Mouse (Mus musculus) kidney, embryonic 14.5 days (tissue): ENCODE data around the gene Fam166b. TPM values are rescaled to one million over a fixed set of nuclear protein-coding genes. Genes with fewer than 3 reads are reported as not detected.

Source experiments
- ATAC-seq: fragments of 200-750 bp; cut with Nextera tagmentation; 2 replicates; pipeline ENCODE4 v1.8.0; 2017; ENCODE audit warnings: moderate number of reproducible peaks, mild to moderate bottlenecking, moderate TSS enrichment, moderate library complexity; ENCODE audit not compliant: low FRiP score, low TSS enrichment
- H3K27ac ChIP-seq: fragments of 300-500 bp; sonication (generic); 2 replicates; pipeline ENCODE4 v1.5.1; 2014; ENCODE audit warnings: low read depth, mild to moderate bottlenecking, low read length, moderate library complexity, mixed read lengths
- H3K27me3 ChIP-seq: fragments of 300-500 bp; sonication (generic); 2 replicates; pipeline ENCODE4 v1.6.1; 2014; ENCODE audit warnings: mild to moderate bottlenecking, low read length; ENCODE audit not compliant: control insufficient read depth, insufficient read depth
- H3K36me3 ChIP-seq: fragments of 300-500 bp; sonication (generic); 2 replicates; pipeline ENCODE4 v1.6.1; 2014; ENCODE audit warnings: low read length, mixed read lengths; ENCODE audit not compliant: control insufficient read depth, insufficient read depth
- H3K4me1 ChIP-seq: fragments of 300-500 bp; sonication (generic); 2 replicates; pipeline ENCODE4 v1.6.1; 2014; ENCODE audit warnings: low read length, mixed read lengths; ENCODE audit not compliant: control insufficient read depth, insufficient read depth
- H3K4me2 ChIP-seq: fragments of 300-500 bp; sonication (generic); replicated peaks from 2 replicates; pipeline ENCODE4 v1.6.1; 2014; ENCODE audit warnings: low read depth, mild to moderate bottlenecking, low read length
- H3K4me3 ChIP-seq: fragments of 300-500 bp; sonication (generic); 2 replicates; pipeline ENCODE4 v1.5.1; 2014; ENCODE audit warnings: mild to moderate bottlenecking, low read length
- H3K9ac ChIP-seq: fragments of 300-500 bp; sonication (generic); 2 replicates; pipeline ENCODE4 v1.6.1; 2014; ENCODE audit warnings: low read depth, mild to moderate bottlenecking, low read length, moderate library complexity
- H3K9me3 ChIP-seq: fragments of 300-500 bp; sonication (generic); 2 replicates; pipeline ENCODE4 v1.6.1; 2016; ENCODE audit warnings: low read length; ENCODE audit not compliant: control insufficient read depth
- WGBS: fragments of 180-500 bp; shearing (Covaris S2); extraction: QIAGEN DNeasy Blood & Tissue Kit; methylation state at CpG from one replicate; pipeline ENCODE4 v1.1.7; 2014; 5-methylcytosine and 5-hydroxymethylcytosine counted together
- polyA plus RNA-seq: library from polyadenylated mRNA; unstranded; fragments of >200 nt; fragmentation: Nextera tagmentation; extraction: Ambion mirVana; gene quantifications from 2 replicates; pipeline ENCODE4 v1.2.1, GENCODE M21; 2014

Gene Fam166b
- 0.24 and 0.38 TPM in 2 replicates for polyA plus RNA-seq

DNA sequence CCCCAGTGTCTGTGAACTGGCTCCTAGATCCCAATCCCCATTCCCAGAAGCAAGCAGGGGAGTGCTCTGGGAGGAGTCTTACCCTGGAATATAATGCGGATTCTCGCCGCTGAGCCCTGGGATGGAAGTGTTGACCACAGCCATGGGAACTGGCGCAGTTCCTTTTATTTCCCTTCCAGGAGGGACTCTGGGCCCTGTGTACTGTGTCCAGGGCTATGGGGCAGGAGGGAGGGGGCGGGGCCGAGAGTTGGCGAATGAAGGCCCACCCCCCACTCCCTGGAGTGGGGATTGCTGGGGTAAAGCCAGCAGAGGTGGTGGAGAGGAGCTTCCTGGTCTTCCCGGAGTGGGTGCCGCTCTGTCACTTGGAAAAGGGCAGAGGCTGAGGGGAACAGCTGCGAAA, at the start of gene Fam166b:
Gene Fam166b (minus strand): TSS at position 189 of the 400 bp plus-strand sequence.
- H3K27me3 ChIP-seq = peaks cover 38% of the 10 kb centered on the region
- no peak within 1 kb of the TSS for H3K4me3 ChIP-seq
- H3K9me3 ChIP-seq = no peaks in the 10 kb centered on the region
- peak; percentile 17; the same call in 1 of the 2 replicates for ATAC-seq
- peaks cover 26% of the 10 kb centered on the region for H3K36me3 ChIP-seq
- WGBS = 3% methylated on average over 10 of the region's 10 CpGs
- H3K27ac ChIP-seq = no peak within 1 kb of the TSS
- H3K4me1 ChIP-seq = peaks cover 16% of the 10 kb centered on the region; the same call in 1 of the 2 replicates
- no peak within 1 kb of the TSS for H3K9ac ChIP-seq
- H3K4me2 ChIP-seq = peak within 1 kb of the TSS; percentile 15; the same call in 1 of the 2 replicates

- Histone ChIP-seq H3K9me3 (no peaks in the 10 kb centered on the region), H3K4me1 (peaks cover 3% of the 10 kb centered on the region; the same call in 1 of the 2 replicates), H3K27ac (no peak overlapping the region), H3K27me3 (no peaks in the 10 kb centered on the region), H3K4me2 (peak overlapping the region; percentile 40), H3K36me3 (no peaks in the 10 kb centered on the region), H3K9ac (peak overlapping the region; percentile 40; the same call in 1 of the 2 replicates), H3K4me3 (peak overlapping the region; percentile 25)
- 51% methylated on average over 8 of the region's 8 CpGs for WGBS
- no peak for ATAC-seq
Measured at GRCm38 (mm10) chr4:43478534-43478858, 49.6 kb upstream of the Fam166b start.

DNA sequence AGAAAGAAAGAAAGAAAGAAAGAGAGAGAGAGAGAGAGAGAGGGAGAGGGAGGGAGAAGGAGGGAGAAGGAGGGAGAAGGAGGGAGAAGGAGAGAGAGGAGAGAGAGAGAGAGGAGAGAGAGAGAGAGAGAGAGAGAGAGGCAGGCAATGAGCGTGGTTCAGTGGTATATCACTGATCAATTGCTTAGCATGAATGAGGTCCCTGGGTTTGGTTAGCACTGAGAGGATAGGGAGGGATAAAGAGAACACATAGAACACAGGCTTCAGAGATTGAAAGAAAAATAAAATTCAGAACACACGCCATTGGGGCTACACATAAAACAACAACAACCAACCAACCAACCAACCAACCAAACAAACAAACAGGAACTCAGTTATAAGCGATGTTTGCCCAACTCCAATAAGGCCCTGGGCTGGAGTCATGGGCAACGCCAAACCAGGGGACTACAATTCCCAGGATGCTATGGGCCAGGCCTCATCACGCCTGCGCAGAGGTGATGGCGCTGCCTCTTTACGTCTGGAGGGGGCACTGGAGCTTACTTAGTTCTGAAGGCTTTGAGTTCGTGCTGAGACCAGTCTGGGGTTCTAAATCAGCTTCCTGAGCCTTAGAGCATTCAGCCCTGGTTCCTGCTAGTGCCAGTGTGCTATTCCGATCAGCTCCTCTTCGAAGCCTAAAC, 49.1 kb upstream of the Fam166b start:
- Histone ChIP-seq H3K27me3 (no peaks in the 10 kb centered on the region), H3K27ac (no peak overlapping the region), H3K4me3 (peak overlapping the region; percentile 25), H3K36me3 (no peaks in the 10 kb centered on the region), H3K9me3 (no peaks in the 10 kb centered on the region), H3K4me2 (peak overlapping the region; percentile 40), H3K4me1 (peaks cover 3% of the 10 kb centered on the region; the same call in 1 of the 2 replicates), H3K9ac (peak overlapping the region; percentile 40; the same call in 1 of the 2 replicates)
- WGBS = 17% methylated on average over 11 of the region's 11 CpGs
- peak; percentile 92 for ATAC-seq

DNA sequence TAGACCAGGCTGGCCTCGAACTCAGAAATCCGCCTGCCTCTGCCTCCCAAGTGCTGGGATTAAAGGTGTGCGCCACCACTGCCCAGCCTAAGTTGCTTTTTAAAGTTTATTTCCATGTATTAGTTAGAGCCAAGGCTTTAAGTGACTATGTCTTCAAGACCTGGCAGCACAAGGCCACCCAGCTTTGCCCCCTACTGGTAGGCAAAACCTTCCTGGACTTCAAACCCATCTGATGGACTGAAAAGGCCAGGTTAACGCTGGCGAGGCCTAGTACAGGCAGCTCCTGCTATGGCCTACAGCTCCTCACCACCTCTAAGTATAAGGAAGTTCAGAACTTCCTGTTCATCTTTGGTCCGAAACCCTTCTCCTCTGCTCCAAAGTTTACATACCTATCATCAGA, 47.7 kb upstream of the Fam166b start:
- H3K9ac ChIP-seq = no peak overlapping the region
- H3K4me1 ChIP-seq = peaks cover 3% of the 10 kb centered on the region; the same call in 1 of the 2 replicates
- no peak overlapping the region for H3K4me3 ChIP-seq
- no peaks in the 10 kb centered on the region for H3K27me3 ChIP-seq
- 91% methylated on average over 6 of the region's 6 CpGs for WGBS
- H3K36me3 ChIP-seq = no peaks in the 10 kb centered on the region
- no peaks in the 10 kb centered on the region for H3K9me3 ChIP-seq
- H3K27ac ChIP-seq = no peak overlapping the region
- H3K4me2 ChIP-seq = no peak overlapping the region
- no peak for ATAC-seq

GRCm38 (mm10) chr4:43473636-43474035, 44.7 kb upstream of the Fam166b start:
- Histone ChIP-seq H3K9ac (no peak overlapping the region), H3K27ac (no peak overlapping the region), H3K36me3 (no peaks in the 10 kb centered on the region), H3K4me3 (no peak overlapping the region), H3K4me2 (no peak overlapping the region), H3K4me1 (peaks cover 3% of the 10 kb centered on the region; the same call in 1 of the 2 replicates), H3K27me3 (no peaks in the 10 kb centered on the region), H3K9me3 (no peaks in the 10 kb centered on the region)
- WGBS = 73% methylated on average over 1 of the region's 1 CpGs
- ATAC-seq = no peak

DNA sequence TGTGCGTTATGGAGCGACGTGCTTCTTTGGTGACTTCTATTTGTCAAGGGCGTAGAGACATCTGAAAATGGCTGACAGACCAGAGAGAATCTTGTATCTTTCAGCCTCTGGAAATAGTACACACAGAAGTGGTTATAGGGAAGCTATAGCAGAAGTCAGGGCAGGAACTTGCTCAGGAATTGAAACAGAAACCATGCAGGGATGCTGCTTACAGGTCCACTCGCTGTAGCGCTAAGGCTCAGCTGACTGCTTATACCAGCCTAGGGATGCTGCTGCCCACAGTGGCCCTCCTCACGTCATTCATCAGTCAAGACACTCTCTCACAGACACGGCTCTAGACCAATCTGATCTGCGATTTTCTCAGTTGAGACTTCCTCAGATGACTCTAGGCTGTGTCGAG, 41.4 kb upstream of the Fam166b start:
- WGBS = 95% methylated on average over 10 of the region's 10 CpGs
- H3K27me3 ChIP-seq = no peaks in the 10 kb centered on the region
- no peaks in the 10 kb centered on the region for H3K4me1 ChIP-seq
- H3K9me3 ChIP-seq = no peaks in the 10 kb centered on the region
- no peak for ATAC-seq
- no peak overlapping the region for H3K9ac ChIP-seq
- H3K27ac ChIP-seq = no peak overlapping the region
- H3K4me3 ChIP-seq = no peak overlapping the region
- no peak overlapping the region for H3K4me2 ChIP-seq
- H3K36me3 ChIP-seq = no peaks in the 10 kb centered on the region

- Histone ChIP-seq H3K27me3 (no peaks in the 10 kb centered on the region), H3K4me1 (no peaks in the 10 kb centered on the region), H3K9ac (no peak overlapping the region), H3K4me3 (no peak overlapping the region), H3K4me2 (no peak overlapping the region), H3K36me3 (no peaks in the 10 kb centered on the region), H3K27ac (no peak overlapping the region), H3K9me3 (no peaks in the 10 kb centered on the region)
- WGBS = 88% methylated on average over 7 of the region's 7 CpGs
- no peak for ATAC-seq
Measured at GRCm38 (mm10) chr4:43466872-43467271, 37.9 kb upstream of the Fam166b start.

- no peaks in the 10 kb centered on the region for H3K36me3 ChIP-seq
- no peaks in the 10 kb centered on the region for H3K4me1 ChIP-seq
- no peak overlapping the region for H3K27ac ChIP-seq
- H3K9me3 ChIP-seq = no peaks in the 10 kb centered on the region
- no peak overlapping the region for H3K9ac ChIP-seq
- H3K4me2 ChIP-seq = no peak overlapping the region
- WGBS = 81% methylated on average over 6 of the region's 6 CpGs
- H3K27me3 ChIP-seq = no peaks in the 10 kb centered on the region
- H3K4me3 ChIP-seq = no peak overlapping the region
- ATAC-seq = no peak
Measured at GRCm38 (mm10) chr4:43465935-43466334, 37.0 kb upstream of the Fam166b start.

GRCm38 (mm10) chr4:43463102-43463501, 34.2 kb upstream of the Fam166b start:
- ATAC-seq = no peak
- Histone ChIP-seq H3K4me1 (no peaks in the 10 kb centered on the region), H3K27ac (no peak overlapping the region), H3K4me3 (no peak overlapping the region), H3K27me3 (no peaks in the 10 kb centered on the region), H3K9ac (no peak overlapping the region), H3K36me3 (no peaks in the 10 kb centered on the region), H3K4me2 (no peak overlapping the region), H3K9me3 (no peaks in the 10 kb centered on the region)
- WGBS = 96% methylated on average over 5 of the region's 5 CpGs
